Mouse (Mus musculus): Measurements from ENCODE around the gene Map7.
A peak's percentile ranks its signal among the peaks of the same experiment; 100 is the strongest.

Gene Map7

GRCm38 (mm10) chr10:20148130-20148772 is at the start of gene Map7:
TSS of gene Map7 (plus strand) at chr10:20148471.
- DNase-seq (ENCODE audit: low spot score) = no peak

- DNase-seq (ENCODE audit: low spot score) = no peak
Measured at GRCm38 (mm10) chr10:20101456-20101855, 46.8 kb upstream of the Map7 start.

GRCm38 (mm10) chr10:20104271-20104931 is 43.9 kb upstream of the Map7 start:
- DNase-seq (ENCODE audit: low spot score) = peak; percentile 98

GRCm38 (mm10) chr10:20105575-20105974 is 42.7 kb upstream of the Map7 start:
- DNase-seq (ENCODE audit: low spot score) = peak; percentile 26

GRCm38 (mm10) chr10:20107031-20107430 is 41.2 kb upstream of the Map7 start:
- no peak for DNase-seq (ENCODE audit: low spot score)

GRCm38 (mm10) chr10:20111508-20111907 is 36.8 kb upstream of the Map7 start:
- DNase-seq (ENCODE audit: low spot score) = no peak

GRCm38 (mm10) chr10:20112026-20112973 is 36.0 kb upstream of the Map7 start:
- no peak for DNase-seq (ENCODE audit: low spot score)

- no peak for DNase-seq (ENCODE audit: low spot score)
Measured at GRCm38 (mm10) chr10:20119504-20120425, 28.5 kb upstream of the Map7 start.

- DNase-seq (ENCODE audit: low spot score) = no peak
Measured at GRCm38 (mm10) chr10:20121981-20122380, 26.3 kb upstream of the Map7 start.

- peak; percentile 83 for DNase-seq (ENCODE audit: low spot score)
Measured at GRCm38 (mm10) chr10:20123401-20123800, 24.9 kb upstream of the Map7 start.

GRCm38 (mm10) chr10:20124576-20124975 is 23.7 kb upstream of the Map7 start:
- DNase-seq (ENCODE audit: low spot score) = no peak

- DNase-seq (ENCODE audit: low spot score) = peak; percentile 86
Measured at GRCm38 (mm10) chr10:20125226-20125625, 23.0 kb upstream of the Map7 start.

GRCm38 (mm10) chr10:20132933-20133652 is 15.2 kb upstream of the Map7 start:
- DNase-seq (ENCODE audit: low spot score) = no peak

GRCm38 (mm10) chr10:20135350-20136058 is 12.8 kb upstream of the Map7 start:
- DNase-seq (ENCODE audit: low spot score) = peak; percentile 57

- DNase-seq (ENCODE audit: low spot score) = no peak
Measured at GRCm38 (mm10) chr10:20136505-20136904, 11.8 kb upstream of the Map7 start.

GRCm38 (mm10) chr10:20141376-20141775 is 6.9 kb upstream of the Map7 start:
- DNase-seq (ENCODE audit: low spot score) = no peak

GRCm38 (mm10) chr10:20148773-20149120 is 476 bp downstream of the Map7 start:
- DNase-seq (ENCODE audit: low spot score) = no peak

- no peak for DNase-seq (ENCODE audit: low spot score)
Measured at GRCm38 (mm10) chr10:20149121-20149834, 1.0 kb downstream of the Map7 start.

GRCm38 (mm10) chr10:20149835-20150355 is 1.6 kb downstream of the Map7 start:
- DNase-seq (ENCODE audit: low spot score) = no peak

All from MN1 (cell line).